Mouse (Mus musculus): ENCODE data around the gene Dcbld1. TPM values are rescaled to one million over a fixed set of nuclear protein-coding genes. Genes with fewer than 3 reads are reported as not detected.
A peak's percentile ranks its signal among the peaks of the same experiment; 100 is the strongest.

The Dcbld1 gene
- polyA plus RNA-seq, 1 experiment from 2014 or later = 6.3 TPM

DNA sequence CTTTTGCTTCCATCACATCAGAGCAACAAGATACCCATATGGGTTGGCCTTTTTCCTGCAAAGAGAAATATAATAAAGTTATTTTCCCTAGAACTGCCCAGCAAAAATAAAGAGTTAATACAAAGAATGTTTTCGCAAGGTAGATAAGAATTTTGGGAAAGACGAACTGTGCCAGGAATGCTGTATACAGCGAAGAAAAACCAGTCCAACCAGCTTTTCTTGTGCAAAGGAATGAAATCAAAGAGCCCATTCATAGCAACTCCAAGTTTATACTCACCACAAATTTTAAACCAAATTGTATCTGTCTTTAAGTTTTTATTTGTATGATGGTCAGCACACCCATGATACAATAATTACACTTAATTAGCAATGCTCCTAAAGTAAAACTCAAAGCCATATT is 13.8 kb upstream of the Dcbld1 start:
- no peaks in the 10 kb centered on the region for H3K36me3 ChIP-seq (ENCODE audit: control insufficient read depth, insufficient read depth, low read length)
- H3K4me1 ChIP-seq (ENCODE audit: control insufficient read depth in 2 of 2, insufficient read depth in 2 of 2, low read length in 2 of 2) = peaks cover 0 to 5% of the 10 kb centered on the region in 2 experiments; a peak in 1 of 4 replicates
- no peak overlapping the region for H3K27ac ChIP-seq (replicated peaks in 1 of 2; ENCODE audit: control insufficient read depth in 1 of 2, insufficient read depth in 1 of 2, low read depth in 2 of 2, low read length in 2 of 2)
- no peaks in the 10 kb centered on the region for H3K27me3 ChIP-seq (ENCODE audit: control insufficient read depth, insufficient read depth, low read length)
- ATAC-seq (ENCODE audit: insufficient number of reproducible peaks, insufficient read depth, low FRiP score, low read depth) = no peak
- no peak overlapping the region for H3K9ac ChIP-seq (ENCODE audit: low read length)
- 62% methylated on average over 3 of the region's 3 CpGs for WGBS
- H3K9me3 ChIP-seq (ENCODE audit: control insufficient read depth, low read length) = no peaks in the 10 kb centered on the region
- H3K4me2 ChIP-seq (ENCODE audit: low read length) = no peak overlapping the region
- no peak overlapping the region for H3K4me3 ChIP-seq (ENCODE audit: control insufficient read depth in 1 of 2, insufficient read depth in 1 of 2, low read depth in 1 of 2, low read length in 2 of 2)

DNA sequence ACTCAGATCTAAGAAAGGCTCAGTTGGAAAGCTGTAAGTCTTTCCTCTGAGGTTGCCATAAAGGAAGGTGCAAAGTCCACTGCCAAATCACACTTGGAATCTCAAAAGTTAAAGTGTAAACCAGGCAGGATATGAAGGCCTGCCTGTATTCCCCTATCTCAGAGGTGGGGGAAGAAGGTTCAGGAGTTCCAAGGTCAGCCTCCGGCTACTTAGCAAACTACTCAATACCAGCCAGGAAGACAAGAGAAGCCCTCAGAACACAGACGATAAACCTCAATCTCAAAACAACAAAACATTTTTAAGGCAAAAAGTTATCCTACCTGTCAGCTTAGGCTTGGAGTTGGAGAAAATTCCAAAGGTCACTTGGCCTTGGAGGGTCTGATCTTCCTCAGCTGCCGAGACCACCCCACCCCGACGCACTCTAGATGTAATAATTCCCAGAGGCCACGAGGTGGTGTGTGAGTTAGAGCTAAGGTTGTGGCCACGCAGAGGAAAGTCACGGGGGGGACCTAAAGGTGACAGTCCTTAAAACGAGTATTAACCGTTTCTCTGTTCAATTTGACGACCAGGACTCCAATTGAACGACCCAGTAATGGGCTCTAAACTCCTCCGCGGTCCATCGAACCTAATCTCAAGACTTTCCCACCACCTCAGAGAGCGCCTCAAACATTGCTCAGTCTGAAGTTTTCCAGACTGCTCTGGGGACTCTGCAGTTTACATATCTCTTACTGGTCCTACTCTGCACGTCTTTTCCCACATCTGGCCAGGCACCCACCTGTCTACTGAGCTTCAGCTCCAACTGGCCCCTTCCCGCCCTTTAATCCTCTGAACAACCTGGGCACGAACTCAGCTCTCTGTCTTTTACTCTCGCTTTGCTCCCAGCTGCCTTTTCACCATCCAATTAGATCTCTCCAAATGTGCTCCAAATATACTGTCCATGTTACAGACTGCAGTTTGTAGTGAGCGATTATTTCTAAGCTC is 933 bp upstream of the Dcbld1 start:
- Histone ChIP-seq H3K4me1 (ENCODE audit: control insufficient read depth in 2 of 2, insufficient read depth in 2 of 2, low read length in 2 of 2) (peaks cover 0 to 6% of the 10 kb centered on the region in 2 experiments; a peak in 1 of 4 replicates), H3K4me3 (ENCODE audit: control insufficient read depth in 1 of 2, insufficient read depth in 1 of 2, low read depth in 1 of 2, low read length in 2 of 2) (peak overlapping the region; percentile 38 to 83), H3K27ac (replicated peaks in 1 of 2; ENCODE audit: control insufficient read depth in 1 of 2, insufficient read depth in 1 of 2, low read depth in 2 of 2, low read length in 2 of 2) (no peak overlapping the region), H3K27me3 (ENCODE audit: control insufficient read depth, insufficient read depth, low read length) (no peaks in the 10 kb centered on the region), H3K9ac (ENCODE audit: low read length) (peak overlapping the region; percentile 89), H3K9me3 (ENCODE audit: control insufficient read depth, low read length) (no peaks in the 10 kb centered on the region), H3K4me2 (ENCODE audit: low read length) (peak overlapping the region; percentile 89), H3K36me3 (ENCODE audit: control insufficient read depth, insufficient read depth, low read length) (no peaks in the 10 kb centered on the region)
- WGBS = 11% methylated on average over 21 of the region's 21 CpGs
- peak; percentile 50 for ATAC-seq (ENCODE audit: insufficient number of reproducible peaks, insufficient read depth, low FRiP score, low read depth)

- Histone ChIP-seq H3K27ac (replicated peaks in 1 of 2; ENCODE audit: control insufficient read depth in 1 of 2, insufficient read depth in 1 of 2, low read depth in 2 of 2, low read length in 2 of 2) (peak overlapping the region; percentile 43 to 50; a peak in 3 of 4 replicates), H3K27me3 (ENCODE audit: control insufficient read depth, insufficient read depth, low read length) (no peaks in the 10 kb centered on the region), H3K9me3 (ENCODE audit: control insufficient read depth, low read length) (no peaks in the 10 kb centered on the region), H3K4me3 (ENCODE audit: control insufficient read depth in 1 of 2, insufficient read depth in 1 of 2, low read depth in 1 of 2, low read length in 2 of 2) (peak overlapping the region; percentile 80 to 83), H3K9ac (ENCODE audit: low read length) (peak overlapping the region; percentile 89), H3K4me2 (ENCODE audit: low read length) (peak overlapping the region; percentile 89), H3K4me1 (ENCODE audit: control insufficient read depth in 2 of 2, insufficient read depth in 2 of 2, low read length in 2 of 2) (peaks cover 0 to 6% of the 10 kb centered on the region in 2 experiments; a peak in 1 of 4 replicates), H3K36me3 (ENCODE audit: control insufficient read depth, insufficient read depth, low read length) (no peaks in the 10 kb centered on the region)
- ATAC-seq (ENCODE audit: insufficient number of reproducible peaks, insufficient read depth, low FRiP score, low read depth) = 0 out of 2 replicates have a peak, but pooled peaks have one; percentile 24
- WGBS = under 1% methylated on average over 40 of the region's 40 CpGs
Measured at GRCm38 (mm10) chr10:52233969-52234653, 692 bp downstream of the Dcbld1 start.

DNA sequence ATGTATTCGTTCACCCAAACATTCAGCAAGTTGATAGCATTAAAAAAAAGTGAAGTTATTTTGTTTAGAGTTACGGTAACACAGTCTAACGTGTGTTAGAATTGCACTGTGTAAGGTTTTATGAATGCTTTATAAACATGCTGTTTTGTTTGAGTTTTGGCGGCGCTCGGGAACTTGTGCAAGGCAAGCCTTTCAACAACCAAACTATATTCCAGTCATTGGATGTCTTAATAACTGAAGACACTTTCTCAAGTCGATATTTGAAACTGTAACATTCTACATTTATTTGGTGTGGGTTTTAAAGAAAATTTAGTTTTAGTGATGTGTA is 1.2 kb downstream of the Dcbld1 start:
- no peak overlapping the region for H3K27ac ChIP-seq (replicated peaks in 1 of 2; ENCODE audit: control insufficient read depth in 1 of 2, insufficient read depth in 1 of 2, low read depth in 2 of 2, low read length in 2 of 2)
- peak overlapping the region; percentile 89 for H3K4me2 ChIP-seq (ENCODE audit: low read length)
- H3K36me3 ChIP-seq (ENCODE audit: control insufficient read depth, insufficient read depth, low read length) = no peaks in the 10 kb centered on the region
- no peaks in the 10 kb centered on the region for H3K27me3 ChIP-seq (ENCODE audit: control insufficient read depth, insufficient read depth, low read length)
- ATAC-seq (ENCODE audit: insufficient number of reproducible peaks, insufficient read depth, low FRiP score, low read depth) = no peak
- H3K4me1 ChIP-seq (ENCODE audit: control insufficient read depth in 2 of 2, insufficient read depth in 2 of 2, low read length in 2 of 2) = peaks cover 0 to 6% of the 10 kb centered on the region in 2 experiments; a peak in 1 of 4 replicates
- peak overlapping the region; percentile 89 for H3K9ac ChIP-seq (ENCODE audit: low read length)
- WGBS = 25% methylated on average over 7 of the region's 7 CpGs
- no peaks in the 10 kb centered on the region for H3K9me3 ChIP-seq (ENCODE audit: control insufficient read depth, low read length)
- peak overlapping the region; percentile 80 to 83; a peak in 3 of 4 replicates for H3K4me3 ChIP-seq (ENCODE audit: control insufficient read depth in 1 of 2, insufficient read depth in 1 of 2, low read depth in 1 of 2, low read length in 2 of 2)

DNA sequence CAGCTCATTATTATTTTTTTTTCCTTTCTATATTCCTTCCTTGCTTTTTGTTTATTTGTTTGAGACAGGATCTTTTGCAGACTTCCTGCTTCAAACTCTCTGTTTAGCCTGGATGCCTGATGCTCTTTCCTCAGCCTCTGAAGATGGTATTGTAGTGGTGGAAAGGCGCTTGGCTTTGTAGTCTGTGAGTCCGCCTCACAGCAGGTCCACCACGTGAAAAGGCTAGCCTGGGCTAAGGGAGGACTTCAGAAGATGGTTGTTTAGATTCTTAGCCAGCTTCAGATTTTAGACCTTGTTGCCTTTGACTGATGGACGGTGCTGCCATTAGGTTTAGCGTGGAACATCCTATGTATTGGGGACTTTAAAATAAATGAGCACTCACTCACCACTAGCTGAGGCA is 2.0 kb downstream of the Dcbld1 start:
- H3K27ac ChIP-seq (replicated peaks in 1 of 2; ENCODE audit: control insufficient read depth in 1 of 2, insufficient read depth in 1 of 2, low read depth in 2 of 2, low read length in 2 of 2) = no peak overlapping the region
- peak overlapping the region; percentile 89; the same call in 1 of the 2 replicates for H3K4me2 ChIP-seq (ENCODE audit: low read length)
- 82% methylated on average over 5 of the region's 5 CpGs for WGBS
- peaks cover 0 to 6% of the 10 kb centered on the region in 2 experiments; a peak in 1 of 4 replicates for H3K4me1 ChIP-seq (ENCODE audit: control insufficient read depth in 2 of 2, insufficient read depth in 2 of 2, low read length in 2 of 2)
- 0 out of 4 replicates have a peak overlapping the region, but pooled peaks of 1 of the 2 experiments have one; percentile 83 for H3K4me3 ChIP-seq (ENCODE audit: control insufficient read depth in 1 of 2, insufficient read depth in 1 of 2, low read depth in 1 of 2, low read length in 2 of 2)
- ATAC-seq (ENCODE audit: insufficient number of reproducible peaks, insufficient read depth, low FRiP score, low read depth) = no peak
- H3K9me3 ChIP-seq (ENCODE audit: control insufficient read depth, low read length) = no peaks in the 10 kb centered on the region
- H3K9ac ChIP-seq (ENCODE audit: low read length) = no peak overlapping the region
- no peaks in the 10 kb centered on the region for H3K27me3 ChIP-seq (ENCODE audit: control insufficient read depth, insufficient read depth, low read length)
- H3K36me3 ChIP-seq (ENCODE audit: control insufficient read depth, insufficient read depth, low read length) = no peaks in the 10 kb centered on the region

- H3K9me3 ChIP-seq (ENCODE audit: control insufficient read depth, low read length) = no peaks in the 10 kb centered on the region
- no peak overlapping the region for H3K27ac ChIP-seq (replicated peaks in 1 of 2; ENCODE audit: control insufficient read depth in 1 of 2, insufficient read depth in 1 of 2, low read depth in 2 of 2, low read length in 2 of 2)
- no peaks in the 10 kb centered on the region for H3K27me3 ChIP-seq (ENCODE audit: control insufficient read depth, insufficient read depth, low read length)
- H3K4me1 ChIP-seq (ENCODE audit: control insufficient read depth in 2 of 2, insufficient read depth in 2 of 2, low read length in 2 of 2) = no peaks in the 10 kb centered on the region
- H3K4me3 ChIP-seq (ENCODE audit: control insufficient read depth in 1 of 2, insufficient read depth in 1 of 2, low read depth in 1 of 2, low read length in 2 of 2) = no peak overlapping the region
- H3K9ac ChIP-seq (ENCODE audit: low read length) = no peak overlapping the region
- no peak for ATAC-seq (ENCODE audit: insufficient number of reproducible peaks, insufficient read depth, low FRiP score, low read depth)
- H3K36me3 ChIP-seq (ENCODE audit: control insufficient read depth, insufficient read depth, low read length) = no peaks in the 10 kb centered on the region
- no peak overlapping the region for H3K4me2 ChIP-seq (ENCODE audit: low read length)
- WGBS = 88% methylated on average over 5 of the region's 5 CpGs
Measured at GRCm38 (mm10) chr10:52242015-52242414, 8.6 kb downstream of the Dcbld1 start.

DNA sequence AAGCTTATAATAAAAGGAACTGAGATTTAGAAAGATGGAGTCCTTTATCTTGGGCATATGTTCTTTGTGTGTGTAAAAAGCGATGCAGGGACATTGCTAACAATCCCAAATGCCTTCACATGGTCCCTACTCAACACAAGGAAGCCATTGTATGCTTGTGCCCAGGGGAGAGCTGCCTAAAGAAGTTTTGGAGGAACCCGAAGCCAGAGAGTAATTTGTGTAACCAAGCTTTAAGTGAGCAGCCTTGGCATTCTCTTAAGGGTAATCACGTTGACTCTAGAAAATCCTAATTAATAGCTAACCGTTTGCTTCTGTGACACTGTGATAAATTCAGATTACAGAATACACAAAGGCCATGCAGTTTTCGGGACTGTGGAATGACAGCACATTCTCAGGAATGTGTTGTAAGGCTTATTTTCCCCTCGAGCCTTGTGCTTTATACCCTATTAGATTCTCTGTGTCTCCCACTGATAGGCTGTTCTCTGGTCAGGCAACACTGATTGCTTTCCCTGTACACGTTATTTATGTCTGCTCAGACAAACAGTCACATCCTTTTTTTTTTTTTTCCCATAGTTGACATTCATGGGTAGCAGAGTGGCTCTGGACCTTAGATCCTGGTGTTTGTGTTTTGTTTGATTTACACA is 9.4 kb downstream of the Dcbld1 start:
- ATAC-seq (ENCODE audit: insufficient number of reproducible peaks, insufficient read depth, low FRiP score, low read depth) = no peak
- WGBS = 57% methylated on average over 7 of the region's 7 CpGs
- Histone ChIP-seq H3K27me3 (ENCODE audit: control insufficient read depth, insufficient read depth, low read length) (no peaks in the 10 kb centered on the region), H3K4me3 (ENCODE audit: control insufficient read depth in 1 of 2, insufficient read depth in 1 of 2, low read depth in 1 of 2, low read length in 2 of 2) (no peak overlapping the region), H3K4me1 (ENCODE audit: control insufficient read depth in 2 of 2, insufficient read depth in 2 of 2, low read length in 2 of 2) (no peaks in the 10 kb centered on the region), H3K36me3 (ENCODE audit: control insufficient read depth, insufficient read depth, low read length) (no peaks in the 10 kb centered on the region), H3K9me3 (ENCODE audit: control insufficient read depth, low read length) (no peaks in the 10 kb centered on the region), H3K9ac (ENCODE audit: low read length) (no peak overlapping the region), H3K27ac (replicated peaks in 1 of 2; ENCODE audit: control insufficient read depth in 1 of 2, insufficient read depth in 1 of 2, low read depth in 2 of 2, low read length in 2 of 2) (no peak overlapping the region), H3K4me2 (ENCODE audit: low read length) (no peak overlapping the region)
